Mouse (Mus musculus): ENCODE data around the gene Rho.

DNA sequence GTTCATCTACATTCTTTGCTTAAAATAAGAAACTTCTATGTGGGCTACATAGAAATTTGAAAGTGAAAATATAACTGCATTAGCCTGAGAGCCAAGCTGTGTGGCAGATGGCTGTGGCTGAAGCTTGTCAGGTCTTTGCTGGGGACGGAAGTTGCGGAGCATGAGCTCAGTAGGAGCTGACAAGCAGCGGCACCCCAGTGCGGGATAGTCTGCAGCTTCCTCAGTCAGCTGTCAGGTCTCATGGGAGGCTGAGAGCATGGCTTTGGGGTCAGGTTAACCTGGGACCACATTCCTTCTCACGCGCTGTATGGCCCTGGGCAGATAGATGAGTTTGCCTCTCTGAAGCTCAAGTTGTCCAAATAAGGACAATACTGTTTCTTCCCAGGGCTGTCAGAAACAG is 40.5 kb upstream of the Rho start:
- TF ChIP-seq TAL1 (IDR thresholded peaks at IDR 0.05; ENCODE audit: low read length) (no peak), GATA1 (IDR thresholded peaks at IDR 0.05; ENCODE audit: low read length) (no peak)
